Mouse (Mus musculus): ENCODE results near the gene Tbc1d23.

- TF ChIP-seq CTCF (IDR thresholded peaks at IDR 0.05) (no peak), EP300 (IDR thresholded peaks at IDR 0.05) (no peak)
These were observed 100.4 kb downstream of the Tbc1d23 start for GRCm38 (mm10) chr16:57130752-57131400.
